Mouse (Mus musculus): Measurements from ENCODE around the gene Ston2.
A peak's percentile ranks its signal among the peaks of the same experiment; 100 is the strongest.
"Not testable (repeated sequence)": the region's sequence is repeated elsewhere in the genome, so short reads cannot be mapped to it uniquely, and the experiment has no call there.

Ston2 gene

GRCm38 (mm10) chr12:91588670-91589541 is 199.3 kb downstream of the Ston2 start:
- peak; percentile 68 for DNase-seq

- peak; percentile 91 for DNase-seq
Measured at GRCm38 (mm10) chr12:91588176-91588669, 200.0 kb downstream of the Ston2 start.

- DNase-seq: no peak
Measured at GRCm38 (mm10) chr12:91587491-91588033, 200.6 kb downstream of the Ston2 start.

- DNase-seq: no peak
Measured at GRCm38 (mm10) chr12:91587077-91587476, 201.1 kb downstream of the Ston2 start.

- DNase-seq: not testable (repeated sequence)
Measured at GRCm38 (mm10) chr12:91585815-91586214, 202.4 kb downstream of the Ston2 start.

- no peak for DNase-seq
Measured at GRCm38 (mm10) chr12:91585206-91585605, 203.0 kb downstream of the Ston2 start.

GRCm38 (mm10) chr12:91583409-91583808 is 204.8 kb downstream of the Ston2 start:
- DNase-seq: no peak

Data from thymus, postnatal 25 days (tissue).